Mouse (Mus musculus): ENCODE measurements around the gene Crocc. TPM values are rescaled to one million over a fixed set of nuclear protein-coding genes. Genes with fewer than 3 reads are reported as not detected.
A peak's percentile ranks its signal among the peaks of the same experiment; 100 is the strongest.

The Crocc gene
- polyA plus RNA-seq, 1 experiment from 2014 or later, result 5.3 TPM

DNA sequence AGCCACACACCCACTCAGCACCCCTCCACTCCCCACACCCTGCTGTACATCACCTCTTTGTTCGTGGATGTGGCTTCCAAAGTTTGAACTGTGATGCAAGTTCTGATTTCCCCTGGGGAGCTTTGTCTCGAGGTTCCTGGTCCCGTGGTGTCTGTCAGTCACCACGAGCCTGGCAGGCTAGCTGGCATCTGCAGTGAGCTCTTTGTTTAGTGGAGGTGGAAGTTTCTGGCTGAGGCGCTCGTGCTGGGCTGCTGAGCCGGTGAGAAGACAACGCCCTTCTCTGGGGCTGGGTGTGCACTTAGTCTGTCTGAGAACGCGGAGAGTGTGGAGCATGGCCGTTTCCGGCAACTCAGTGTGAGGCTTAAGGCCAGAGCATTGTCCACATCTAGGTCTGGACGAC is 88.7 kb downstream of the Crocc start:
- Histone ChIP-seq H3K27ac (ENCODE audit: low read length) (no peak overlapping the region), H3K9ac (ENCODE audit: low read length) (no peak overlapping the region), H3K4me2 (ENCODE audit: low read depth, low read length) (no peak overlapping the region), H3K27me3 (ENCODE audit: control insufficient read depth, insufficient read depth, low read depth, low read length) (no peaks in the 10 kb centered on the region), H3K4me1 (replicated peaks; ENCODE audit: control insufficient read depth, insufficient read depth, low read length) (no peaks in the 10 kb centered on the region), H3K36me3 (ENCODE audit: control insufficient read depth, insufficient read depth, low read length) (peaks cover 48% of the 10 kb centered on the region), H3K9me3 (ENCODE audit: control insufficient read depth, low read length) (no peaks in the 10 kb centered on the region), H3K4me3 (ENCODE audit: low read length) (no peak overlapping the region)
- WGBS, result 86% methylated on average over 13 of the region's 13 CpGs
- ATAC-seq (ENCODE audit: low read depth), result no peak

DNA sequence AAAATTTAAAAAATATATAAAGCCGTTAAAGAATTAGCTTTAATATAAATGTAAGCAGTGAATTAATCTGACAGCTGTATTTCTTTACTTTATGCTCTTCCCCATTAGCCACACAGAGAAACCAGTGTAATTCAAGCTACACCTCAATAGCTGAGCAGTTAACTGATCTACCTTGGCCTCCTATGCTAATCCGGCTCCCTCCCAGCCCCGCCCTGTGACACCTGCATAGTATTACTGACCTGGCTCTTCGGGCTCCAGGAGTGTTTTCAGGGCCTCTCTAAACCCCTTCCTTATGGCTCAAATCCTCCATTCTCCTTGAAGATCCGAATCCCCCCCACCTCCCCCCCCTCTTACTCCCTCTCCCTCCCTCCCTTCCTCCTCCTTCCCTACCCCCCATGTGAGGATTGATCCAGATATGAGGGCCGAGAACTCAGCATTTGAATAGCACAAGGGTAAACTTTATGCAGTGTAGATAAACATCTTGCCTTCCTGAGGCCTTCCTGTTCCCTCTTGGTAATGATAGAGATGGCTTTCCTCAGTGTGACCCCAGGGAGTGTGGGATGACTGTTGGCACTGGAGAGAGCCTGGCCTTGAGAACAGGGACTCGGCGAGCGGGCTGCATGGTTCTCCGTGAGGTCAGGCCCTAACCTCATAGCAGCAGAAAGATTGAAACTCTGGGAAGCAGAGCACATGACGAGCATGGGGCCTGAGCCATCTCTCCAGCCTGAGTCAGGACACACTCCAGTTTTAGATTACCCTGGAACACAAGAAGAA is 92.8 kb downstream of the Crocc start:
- no peak overlapping the region for H3K4me2 ChIP-seq (ENCODE audit: low read depth, low read length)
- peaks cover 24% of the 10 kb centered on the region for H3K36me3 ChIP-seq (ENCODE audit: control insufficient read depth, insufficient read depth, low read length)
- H3K4me1 ChIP-seq (replicated peaks; ENCODE audit: control insufficient read depth, insufficient read depth, low read length), result peaks cover 8% of the 10 kb centered on the region
- no peak overlapping the region for H3K27ac ChIP-seq (ENCODE audit: low read length)
- 75% methylated on average over 11 of the region's 11 CpGs for WGBS
- H3K4me3 ChIP-seq (ENCODE audit: low read length), result no peak overlapping the region
- no peaks in the 10 kb centered on the region for H3K27me3 ChIP-seq (ENCODE audit: control insufficient read depth, insufficient read depth, low read depth, low read length)
- 0 out of 2 replicates have a peak, but pooled peaks have one; percentile 25 for ATAC-seq (ENCODE audit: low read depth)
- H3K9ac ChIP-seq (ENCODE audit: low read length), result no peak overlapping the region
- H3K9me3 ChIP-seq (ENCODE audit: control insufficient read depth, low read length), result no peaks in the 10 kb centered on the region

Other genes with a start within 250 kb of the Crocc start
- gene Padi3, start 249.9 kb downstream of the Crocc start, polyA plus RNA-seq (2015; fragmentation: Nextera tagmentation; extraction: Ambion mirVana), result 0.28 and 0.35 TPM in 2 replicates
- gene Padi1, start 214.8 kb downstream of the Crocc start, polyA plus RNA-seq (2015; fragmentation: Nextera tagmentation; extraction: Ambion mirVana), result 0.21 and 0.28 TPM in 2 replicates
- 1.8 and 2.1 TPM in 2 replicates for gene Padi2, start 154.2 kb downstream of the Crocc start, polyA plus RNA-seq (2015; fragmentation: Nextera tagmentation; extraction: Ambion mirVana)
- gene Sdhb, start 99.3 kb downstream of the Crocc start, polyA plus RNA-seq (2015; fragmentation: Nextera tagmentation; extraction: Ambion mirVana), result 347 and 354 TPM in 2 replicates
- gene Atp13a2, start 73.7 kb downstream of the Crocc start, polyA plus RNA-seq (2015; fragmentation: Nextera tagmentation; extraction: Ambion mirVana), result 34.5 and 35.6 TPM in 2 replicates
- gene Mfap2, start 50.1 kb downstream of the Crocc start, polyA plus RNA-seq (2015; fragmentation: Nextera tagmentation; extraction: Ambion mirVana), result 500 and 511 TPM in 2 replicates
- gene Necap2, start 17.8 kb upstream of the Crocc start, polyA plus RNA-seq (2015; fragmentation: Nextera tagmentation; extraction: Ambion mirVana), result 108 and 116 TPM in 2 replicates
- gene Spata21, start 27.8 kb upstream of the Crocc start, polyA plus RNA-seq (2015; fragmentation: Nextera tagmentation; extraction: Ambion mirVana), result 0.14 and 0.51 TPM in 2 replicates
- 42.4 and 44.6 TPM in 2 replicates for gene Szrd1, start 79.2 kb upstream of the Crocc start, polyA plus RNA-seq (2015; fragmentation: Nextera tagmentation; extraction: Ambion mirVana)
- gene Fbxo42, start 87.4 kb upstream of the Crocc start, polyA plus RNA-seq (2015; fragmentation: Nextera tagmentation; extraction: Ambion mirVana), result 19.3 and 21.1 TPM in 2 replicates
- gene Rsg1, start 153.4 kb upstream of the Crocc start, polyA plus RNA-seq (2015; fragmentation: Nextera tagmentation; extraction: Ambion mirVana), result 5.2 and 7.0 TPM in 2 replicates
- gene Arhgef19, start 178.9 kb upstream of the Crocc start, polyA plus RNA-seq (2015; fragmentation: Nextera tagmentation; extraction: Ambion mirVana), result 17.7 and 18.0 TPM in 2 replicates
- gene Epha2, start 240.7 kb upstream of the Crocc start, polyA plus RNA-seq (2015; fragmentation: Nextera tagmentation; extraction: Ambion mirVana), result 11.6 and 11.8 TPM in 2 replicates